Mouse (Mus musculus): ENCODE results near the gene Vps4b. TPM values are rescaled to one million over a fixed set of nuclear protein-coding genes. Genes with fewer than 3 reads are reported as not detected.

Vps4b gene
- polyA plus RNA-seq, 1 experiment: 21.4 TPM

DNA sequence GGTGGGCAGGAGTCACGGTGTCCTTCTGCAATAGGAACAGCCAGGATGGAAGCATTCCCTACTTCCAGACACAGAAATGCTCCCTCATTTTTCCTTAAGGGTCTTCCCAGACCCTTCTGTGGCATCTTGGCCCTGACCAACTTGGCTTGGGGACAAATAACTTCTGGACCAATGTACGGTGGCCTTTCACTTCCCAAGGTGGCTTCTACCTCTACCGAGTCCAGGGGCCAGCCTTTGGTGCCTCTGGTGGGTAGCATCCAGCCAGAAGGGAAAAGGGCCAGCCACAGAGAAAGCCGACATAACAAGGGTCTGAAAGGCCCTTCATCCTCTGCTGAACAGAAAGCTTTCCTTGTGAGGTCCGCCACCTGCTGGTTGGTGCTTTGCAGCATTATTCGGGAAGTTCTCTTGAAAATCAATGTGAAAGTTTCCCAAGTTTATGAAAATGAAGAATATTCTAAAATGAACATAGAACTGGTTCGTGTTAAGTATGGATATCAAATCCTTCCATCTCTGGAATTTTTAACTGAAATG is 79.4 kb downstream of the Vps4b start:
- H3K27me3 ChIP-seq (ENCODE audit: control insufficient read depth, insufficient read depth, low read length): no peaks in the 10 kb centered on the region
- DNase-seq: peak; percentile 82
- TF ChIP-seq POLR2A (IDR thresholded peaks at IDR 0.05; ENCODE audit: control insufficient read depth, extremely low read depth, insufficient read depth, low read length, poor library complexity) (no peak), CTCF (IDR thresholded peaks at IDR 0.05; ENCODE audit: borderline replicate concordance, control insufficient read depth, extremely low read depth, insufficient read depth, low read length, poor library complexity) (no peak)
- no peak overlapping the region for H3K4me3 ChIP-seq (ENCODE audit: control insufficient read depth, insufficient read depth, low read length)
- no peaks in the 10 kb centered on the region for H3K36me3 ChIP-seq (ENCODE audit: control insufficient read depth, insufficient read depth, low read length)
- WGBS: 34% methylated on average over 7 of the region's 7 CpGs
- no peak overlapping the region for H3K27ac ChIP-seq (ENCODE audit: control insufficient read depth, insufficient read depth, low read length)
- peaks cover 12% of the 10 kb centered on the region for H3K4me1 ChIP-seq (replicated peaks; ENCODE audit: control insufficient read depth, insufficient read depth, low read length)

- 98% methylated on average over 3 of the region's 3 CpGs for WGBS
- peaks cover 16% of the 10 kb centered on the region for H3K4me1 ChIP-seq (replicated peaks; ENCODE audit: control insufficient read depth, insufficient read depth, low read length)
- no peaks in the 10 kb centered on the region for H3K36me3 ChIP-seq (ENCODE audit: control insufficient read depth, insufficient read depth, low read length)
- no peak overlapping the region for H3K27ac ChIP-seq (ENCODE audit: control insufficient read depth, insufficient read depth, low read length)
- TF ChIP-seq CTCF (IDR thresholded peaks at IDR 0.05; ENCODE audit: borderline replicate concordance, control insufficient read depth, extremely low read depth, insufficient read depth, low read length, poor library complexity): no peak
- no peak for TF ChIP-seq POLR2A (IDR thresholded peaks at IDR 0.05; ENCODE audit: control insufficient read depth, extremely low read depth, insufficient read depth, low read length, poor library complexity)
- no peak for DNase-seq
- H3K27me3 ChIP-seq (ENCODE audit: control insufficient read depth, insufficient read depth, low read length): no peaks in the 10 kb centered on the region
- H3K4me3 ChIP-seq (ENCODE audit: control insufficient read depth, insufficient read depth, low read length): no peak overlapping the region
These were observed 80.4 kb downstream of the Vps4b start for GRCm38 (mm10) chr1:106716141-106716540.

GRCm38 (mm10) chr1:106715111-106716083 is 81.1 kb downstream of the Vps4b start:
- no peak for TF ChIP-seq CTCF (IDR thresholded peaks at IDR 0.05; ENCODE audit: borderline replicate concordance, control insufficient read depth, extremely low read depth, insufficient read depth, low read length, poor library complexity)
- TF ChIP-seq POLR2A (IDR thresholded peaks at IDR 0.05; ENCODE audit: control insufficient read depth, extremely low read depth, insufficient read depth, low read length, poor library complexity): no peak
- no peak overlapping the region for H3K27ac ChIP-seq (ENCODE audit: control insufficient read depth, insufficient read depth, low read length)
- H3K27me3 ChIP-seq (ENCODE audit: control insufficient read depth, insufficient read depth, low read length): no peaks in the 10 kb centered on the region
- no peaks in the 10 kb centered on the region for H3K36me3 ChIP-seq (ENCODE audit: control insufficient read depth, insufficient read depth, low read length)
- H3K4me1 ChIP-seq (replicated peaks; ENCODE audit: control insufficient read depth, insufficient read depth, low read length): peaks cover 16% of the 10 kb centered on the region
- DNase-seq: no peak
- no peak overlapping the region for H3K4me3 ChIP-seq (ENCODE audit: control insufficient read depth, insufficient read depth, low read length)
- 95% methylated on average over 13 of the region's 13 CpGs for WGBS

- Histone ChIP-seq H3K36me3 (ENCODE audit: control insufficient read depth, insufficient read depth, low read length) (no peaks in the 10 kb centered on the region), H3K4me3 (ENCODE audit: control insufficient read depth, insufficient read depth, low read length) (peak overlapping the region; percentile 46), H3K27me3 (ENCODE audit: control insufficient read depth, insufficient read depth, low read length) (no peaks in the 10 kb centered on the region), H3K4me1 (replicated peaks; ENCODE audit: control insufficient read depth, insufficient read depth, low read length) (peaks cover 16% of the 10 kb centered on the region), H3K27ac (ENCODE audit: control insufficient read depth, insufficient read depth, low read length) (no peak overlapping the region)
- TF ChIP-seq POLR2A (IDR thresholded peaks at IDR 0.05; ENCODE audit: control insufficient read depth, extremely low read depth, insufficient read depth, low read length, poor library complexity) (no peak), CTCF (IDR thresholded peaks at IDR 0.05; ENCODE audit: borderline replicate concordance, control insufficient read depth, extremely low read depth, insufficient read depth, low read length, poor library complexity) (no peak)
- no peak for DNase-seq
- WGBS: 3% methylated on average over 20 of the region's 21 CpGs
These were observed 82.0 kb downstream of the Vps4b start for GRCm38 (mm10) chr1:106714530-106714981.

Other genes with a start within 250 kb of the Vps4b start
- 10.7 and 11.8 TPM in 2 replicates for gene Bcl2, start 82.5 kb downstream of the Vps4b start, polyA plus RNA-seq (2012; rRNA removed)
- 12.3 and 17.1 TPM in 2 replicates for gene Kdsr, start 37.0 kb downstream of the Vps4b start, polyA plus RNA-seq (2012; rRNA removed)
- gene Serpinb5, start 64.4 kb upstream of the Vps4b start, polyA plus RNA-seq (2012; rRNA removed): 1.0 and 1.3 TPM in 2 replicates
- 0.55 and 0.92 TPM in 2 replicates for gene Serpinb12, start 137.7 kb upstream of the Vps4b start, polyA plus RNA-seq (2012; rRNA removed)
- 0.11 TPM in 1 of 2 replicates, not detected in the other for gene Serpinb13, start 184.3 kb upstream of the Vps4b start, polyA plus RNA-seq (2012; rRNA removed)

Measured in thymus, adult 2 months (tissue).